Mouse (Mus musculus) lung, postnatal 10 days (tissue): ENCODE data around the gene Slc1a2.

Source experiments
- DNase-seq: peaks from one replicate; pipeline ENCODE4 v3.0.0; 2021

Gene Slc1a2

GRCm38 (mm10) chr2:102828381-102828780 is 169.9 kb downstream of the Slc1a2 start:
- DNase-seq = no peak

- peak; percentile 80 for DNase-seq
Observed at GRCm38 (mm10) chr2:102829201-102829600, 170.7 kb downstream of the Slc1a2 start.

- DNase-seq = no peak
Observed at GRCm38 (mm10) chr2:102831547-102831946, 173.1 kb downstream of the Slc1a2 start.

- no peak for DNase-seq
Observed at GRCm38 (mm10) chr2:102838179-102838578, 179.7 kb downstream of the Slc1a2 start.
